Mouse (Mus musculus) cerebellum, adult 11 months (tissue): ENCODE data around the gene Csf2ra.
A peak's percentile ranks its signal among the peaks of the same experiment; 100 is the strongest.
"Not testable (repeated sequence)": the region's sequence is repeated elsewhere in the genome, so short reads cannot be mapped to it uniquely, and the experiment has no call there.

Experiments
- DNase-seq: peaks from one replicate; pipeline ENCODE4 v3.0.0; 2022

The Csf2ra gene

DNA sequence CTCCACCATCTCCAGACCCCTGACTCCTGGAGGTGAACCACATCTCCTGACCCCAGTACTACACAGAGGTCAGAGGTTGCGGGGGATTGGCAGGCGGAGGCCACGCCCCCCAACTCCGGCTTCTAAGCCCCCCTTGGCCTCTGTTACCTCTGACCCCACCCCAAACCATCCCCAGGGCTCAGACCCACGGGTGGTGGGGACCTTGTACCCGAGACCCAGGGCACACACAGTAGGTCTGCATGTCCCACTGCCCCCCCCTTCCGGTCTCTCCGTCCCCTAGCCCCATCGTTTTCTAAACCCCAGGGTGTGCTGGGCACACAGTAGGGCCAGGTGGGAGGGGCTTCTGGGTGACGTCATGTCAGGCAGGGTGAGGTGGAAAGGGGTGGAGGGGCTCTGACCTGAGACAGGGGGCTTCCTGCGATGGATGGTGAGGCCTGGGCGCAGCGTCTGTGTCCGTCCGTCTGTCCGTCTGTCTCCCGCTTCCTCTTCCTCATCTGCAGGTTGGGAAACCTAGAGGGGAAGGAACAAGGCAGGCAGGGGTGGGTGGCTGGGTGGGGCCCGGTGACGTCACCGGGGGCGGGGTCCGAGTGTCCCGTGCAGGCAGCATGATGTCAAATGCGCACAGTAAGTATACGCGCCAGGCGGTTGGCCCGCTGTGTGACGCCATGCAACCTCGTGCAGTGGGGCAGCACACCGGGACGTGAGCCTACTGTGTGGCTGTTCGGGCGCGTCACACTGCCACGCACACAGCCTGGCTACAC, at the start of gene Csf2ra:
TSS of gene Csf2ra (minus strand) at position 489 of the 761 bp plus-strand sequence.
- peak; percentile 36 for DNase-seq

GRCm38 (mm10) chr19:61275446-61275845, 47.2 kb upstream of the Csf2ra start:
- no peak for DNase-seq

GRCm38 (mm10) chr19:61269141-61269540, 40.9 kb upstream of the Csf2ra start:
- not testable (repeated sequence) for DNase-seq

GRCm38 (mm10) chr19:61267141-61267540, 38.9 kb upstream of the Csf2ra start:
- DNase-seq, result no peak

GRCm38 (mm10) chr19:61266651-61267050, 38.4 kb upstream of the Csf2ra start:
- no peak for DNase-seq

GRCm38 (mm10) chr19:61266246-61266615, 38.0 kb upstream of the Csf2ra start:
- DNase-seq, result peak; percentile 14

DNA sequence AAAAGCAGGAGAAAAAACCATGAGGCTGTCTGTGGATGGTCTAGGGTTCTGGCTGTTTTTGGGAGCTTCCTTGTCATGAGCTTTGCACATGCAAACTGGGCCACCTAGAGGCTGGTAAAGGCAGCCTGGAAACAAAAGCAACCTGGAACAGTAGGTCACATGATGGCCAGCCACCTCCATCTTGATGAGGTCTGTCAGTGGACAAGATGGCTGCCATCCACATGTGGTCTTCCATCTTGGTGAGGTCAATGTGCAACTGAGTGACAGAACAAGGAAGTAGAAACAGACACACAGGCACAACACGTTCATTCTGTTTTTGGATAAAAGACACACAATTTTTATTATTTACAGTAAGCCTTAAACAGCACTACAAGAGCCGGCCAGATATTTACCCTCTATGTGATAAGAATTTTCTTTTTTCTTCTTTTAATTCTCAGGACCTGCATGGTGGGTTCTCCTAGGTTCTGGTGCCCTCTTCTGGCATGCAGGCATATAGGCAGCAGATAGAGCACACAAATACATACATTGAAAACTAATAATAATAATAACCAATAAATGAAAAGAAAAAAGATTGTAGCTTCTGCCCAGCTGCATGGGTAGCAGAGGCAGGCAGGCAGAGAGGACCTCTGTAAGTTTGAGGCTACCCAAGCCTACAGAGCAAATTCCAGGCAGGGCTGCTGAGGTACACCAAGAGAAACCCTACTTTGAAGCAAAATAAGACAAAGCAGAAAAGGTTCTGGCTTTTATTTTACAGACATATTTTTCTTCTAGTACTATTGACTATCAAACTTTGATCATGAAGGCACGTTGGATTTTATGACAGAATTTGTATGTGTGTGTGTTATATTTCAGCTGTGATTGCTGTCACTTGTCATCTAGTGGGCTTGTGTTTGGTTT, 37.4 kb upstream of the Csf2ra start:
- no peak for DNase-seq

GRCm38 (mm10) chr19:61264933-61265332, 36.7 kb upstream of the Csf2ra start:
- no peak for DNase-seq

DNA sequence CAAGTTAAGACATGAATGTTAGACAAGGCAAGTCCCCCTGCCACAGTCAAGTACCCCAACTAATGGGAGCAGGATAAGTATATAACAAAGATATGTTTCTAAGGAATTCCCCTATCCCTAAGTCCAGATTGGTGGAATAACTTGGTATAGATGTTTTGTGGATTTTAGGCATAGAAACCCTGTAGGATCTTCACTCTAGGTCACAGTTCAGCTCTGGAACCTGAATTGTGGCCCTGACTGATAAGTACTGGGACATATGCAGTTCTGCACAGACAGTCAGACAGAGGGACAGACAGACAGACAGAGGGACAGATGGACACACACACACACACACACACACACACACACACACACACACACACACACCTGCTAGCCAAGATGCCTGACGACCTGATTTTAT, 36.0 kb upstream of the Csf2ra start:
- DNase-seq, result no peak

DNA sequence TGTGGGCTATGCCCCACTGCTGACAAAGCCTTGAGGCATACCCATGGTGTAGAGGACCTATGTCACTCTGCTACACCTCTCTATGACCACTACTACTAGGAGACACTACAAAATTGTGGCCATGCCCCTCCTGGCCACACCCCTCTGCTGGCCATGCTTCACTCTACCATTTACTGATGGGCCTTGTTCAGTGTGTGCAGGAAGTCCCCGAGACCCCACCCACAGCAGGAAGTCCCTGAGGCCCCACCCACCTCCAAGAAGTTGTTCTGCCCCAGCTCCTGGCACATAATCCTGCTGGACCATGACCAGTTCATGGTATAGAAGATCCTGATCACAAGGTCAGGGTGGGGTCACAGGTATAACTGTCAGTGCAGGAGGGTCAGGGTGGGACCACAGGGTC, 33.0 kb upstream of the Csf2ra start:
- DNase-seq, result no peak

GRCm38 (mm10) chr19:61257733-61258132, 29.5 kb upstream of the Csf2ra start:
- DNase-seq, result no peak

DNA sequence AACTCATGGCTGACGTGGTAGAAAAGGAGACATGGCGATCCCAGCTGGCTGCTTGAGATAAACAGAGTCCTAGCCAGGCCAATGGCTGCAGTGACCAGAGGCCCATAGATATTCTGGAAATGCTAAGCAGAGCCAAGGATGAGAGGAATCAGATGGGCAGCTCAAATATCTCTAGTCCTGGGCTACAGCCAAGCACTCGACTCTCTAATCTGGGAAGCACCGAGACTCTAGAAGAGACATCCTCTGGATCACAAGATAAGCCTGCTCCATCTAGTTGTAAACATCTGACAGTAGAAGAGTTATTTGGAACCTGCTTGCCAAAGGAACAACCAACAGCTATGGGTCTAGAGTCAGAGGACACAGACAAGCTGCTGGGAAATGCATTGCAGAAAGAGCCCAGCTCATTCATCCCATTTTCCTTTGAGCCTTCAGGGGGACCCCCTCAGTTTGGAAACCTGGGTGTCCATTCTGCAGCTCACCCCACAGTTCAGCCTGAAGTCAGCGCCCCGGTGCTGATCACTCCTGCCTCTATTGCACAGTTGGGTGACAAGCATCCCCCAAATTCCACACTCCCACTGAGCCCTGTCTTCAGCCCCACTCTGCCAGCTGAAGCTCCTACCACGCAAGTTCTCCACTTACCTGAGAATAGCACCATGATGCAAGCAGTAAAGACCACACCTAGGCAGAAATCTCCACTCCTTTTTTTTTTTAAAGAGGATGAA, 28.1 kb upstream of the Csf2ra start:
- DNase-seq, result no peak

DNA sequence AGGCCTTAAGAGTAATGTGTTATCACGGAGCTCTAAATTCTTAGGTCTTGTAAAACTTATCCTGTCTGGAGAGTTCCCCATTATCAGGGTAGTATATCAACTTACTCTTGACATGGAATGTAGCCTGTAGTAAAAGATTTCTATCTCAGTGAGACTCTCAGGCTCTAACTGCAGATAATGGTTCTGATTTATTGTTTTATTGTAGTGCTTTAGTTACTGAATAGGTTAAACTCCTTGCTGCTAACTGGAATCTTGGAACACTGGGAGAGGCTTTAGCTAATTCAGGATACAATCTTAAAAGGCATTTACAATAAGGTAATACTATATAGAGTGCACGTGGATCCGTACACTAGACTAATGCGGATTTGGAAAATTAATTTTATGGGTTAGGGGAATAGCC, 19.1 kb upstream of the Csf2ra start:
- DNase-seq, result not testable (repeated sequence)

- no peak for DNase-seq
Observed at GRCm38 (mm10) chr19:61244721-61245436, 16.6 kb upstream of the Csf2ra start.

GRCm38 (mm10) chr19:61237967-61238366, 9.7 kb upstream of the Csf2ra start:
- no peak for DNase-seq

- no peak for DNase-seq
Observed at GRCm38 (mm10) chr19:61234532-61234931, 6.3 kb upstream of the Csf2ra start.

GRCm38 (mm10) chr19:61226928-61227854, 1.0 kb downstream of the Csf2ra start:
- DNase-seq, result peak; percentile 83

GRCm38 (mm10) chr19:61226401-61226927, 1.8 kb downstream of the Csf2ra start:
- DNase-seq, result peak; percentile 73

DNA sequence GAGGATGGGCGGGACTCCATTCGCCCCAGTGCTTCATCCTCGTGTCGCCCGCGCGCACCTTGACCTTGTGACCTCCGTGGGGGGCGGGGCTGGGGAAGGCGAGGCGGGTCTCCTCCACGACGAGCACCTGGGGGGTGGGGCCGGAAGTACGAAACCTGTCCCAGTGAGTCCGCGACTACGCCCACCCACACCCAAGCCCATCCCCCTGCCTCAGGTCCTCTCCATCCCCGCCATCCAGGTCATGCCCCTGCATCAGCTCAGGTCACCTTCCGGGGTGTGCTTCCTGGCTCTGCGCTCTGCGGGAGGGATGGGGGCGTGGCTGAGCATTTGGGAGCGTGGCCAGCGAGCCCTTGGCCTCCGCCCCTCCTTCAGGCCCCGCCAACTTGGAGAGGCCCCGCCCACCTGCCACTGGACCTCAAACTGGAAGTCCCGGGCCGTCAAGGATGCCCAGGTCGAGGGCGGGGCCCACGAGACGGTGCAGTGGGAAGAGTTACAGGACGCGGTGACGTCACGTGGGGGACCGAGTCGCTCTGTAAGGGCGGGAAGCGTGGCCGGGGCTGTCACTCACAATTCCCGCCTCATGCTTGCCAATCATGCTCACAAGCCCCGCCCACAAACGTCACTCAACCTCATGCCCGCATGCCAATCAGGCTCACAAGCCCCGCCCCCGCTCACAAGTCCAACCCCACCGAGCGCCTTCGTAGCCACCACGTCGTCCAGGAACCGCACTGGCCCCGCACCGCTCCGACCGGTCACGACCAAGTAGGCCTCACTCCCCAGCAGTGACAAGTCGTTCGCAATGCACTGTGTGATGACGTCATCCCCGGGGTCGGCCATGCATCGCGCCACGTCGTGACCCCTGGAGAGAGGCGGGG, 2.5 kb downstream of the Csf2ra start:
- peak; percentile 77 for DNase-seq
